Comparison of ENCODE assay signal across 1 mouse cellular context in genomic region chr7:126791851-126792720, GRCm38 (mm10).
TF ChIP-seq lines count a peak whose summit lies in the region.

Ppp4c (minus strand) TSS chr7:126792496.

TF ChIP-seq in CH12.LX, 34 proteins besides CTCF, POLR2A, EP300 and RAD21 (continued from another document):
- TF ChIP-seq E2F4 (IDR thresholded peaks at IDR 0.05; ENCODE audit: insufficient replicate concordance, low read depth, low read length) (no peak), TBP (conservative IDR thresholded peaks at IDR 0.05; ENCODE audit: low read depth, low read length) (peak; percentile 59), MAX (IDR thresholded peaks at IDR 0.05; ENCODE audit: low read length) (no peak; the same call in 1 of the 2 replicates), MEF2A (IDR thresholded peaks at IDR 0.05; ENCODE audit: borderline replicate concordance, low read depth, low read length) (peak; percentile 62; the same call in 1 of the 2 replicates), ELF1 (IDR thresholded peaks at IDR 0.05; ENCODE audit: low read depth, low read length) (peak; percentile 99), USF1 (IDR thresholded peaks at IDR 0.05; ENCODE audit: low read depth, low read length) (no peak), ETS1 (conservative IDR thresholded peaks at IDR 0.05; ENCODE audit: low read depth, low read length) (0 out of 2 replicates have a peak, but pooled peaks have one; percentile 10), ZNF384 (IDR thresholded peaks at IDR 0.05; ENCODE audit: low read depth, low read length) (no peak), POLR2AphosphoS2 (IDR thresholded peaks at IDR 0.05; ENCODE audit: low read depth, low read length) (peak; percentile 96), SMC3 (IDR thresholded peaks at IDR 0.05; ENCODE audit: low read depth, low read length) (no peak), JUN (IDR thresholded peaks at IDR 0.05; ENCODE audit: insufficient read depth, low read depth, low read length) (no peak), ZKSCAN1 (IDR thresholded peaks at IDR 0.05; ENCODE audit: borderline replicate concordance, low read depth, low read length) (no peak), BHLHE40 (IDR thresholded peaks at IDR 0.05; ENCODE audit: low read depth, low read length) (0 out of 2 replicates have a peak, but pooled peaks have one; percentile 1), ZMIZ1 (IDR thresholded peaks at IDR 0.05; ENCODE audit: low read depth, low read length) (peak; percentile 91; the same call in 1 of the 2 replicates), MAZ (IDR thresholded peaks at IDR 0.05; ENCODE audit: low read depth, low read length) (peak; percentile 82), NELFE (IDR thresholded peaks at IDR 0.05; ENCODE audit: low read depth, low read length) (peak; percentile 80), MXI1 (IDR thresholded peaks at IDR 0.05; ENCODE audit: low read depth, low read length) (peak; percentile 87), SIN3A (IDR thresholded peaks at IDR 0.05; ENCODE audit: low read length) (peak; percentile 94; the same call in 1 of the 2 replicates), USF2 (conservative IDR thresholded peaks at IDR 0.05; ENCODE audit: low read depth, low read length) (no peak), UBTF (IDR thresholded peaks at IDR 0.05; ENCODE audit: low read depth, low read length) (no peak), CHD1 (IDR thresholded peaks at IDR 0.05; ENCODE audit: low read depth, low read length) (no peak), RCOR1 (conservative IDR thresholded peaks at IDR 0.05; ENCODE audit: low read depth, low read length) (no peak; the same call in none of the 2 replicates)
